Mouse (Mus musculus) ovary, postnatal 36 days (tissue): Measurements from ENCODE around the gene Unc93b1.
A peak's percentile ranks its signal among the peaks of the same experiment; 100 is the strongest.

ENCODE experiments used
- DNase-seq: peaks from one replicate; pipeline ENCODE4 v3.0.0; 2022; ENCODE audit warnings: low spot score, mixed read lengths

Gene Unc93b1

DNA sequence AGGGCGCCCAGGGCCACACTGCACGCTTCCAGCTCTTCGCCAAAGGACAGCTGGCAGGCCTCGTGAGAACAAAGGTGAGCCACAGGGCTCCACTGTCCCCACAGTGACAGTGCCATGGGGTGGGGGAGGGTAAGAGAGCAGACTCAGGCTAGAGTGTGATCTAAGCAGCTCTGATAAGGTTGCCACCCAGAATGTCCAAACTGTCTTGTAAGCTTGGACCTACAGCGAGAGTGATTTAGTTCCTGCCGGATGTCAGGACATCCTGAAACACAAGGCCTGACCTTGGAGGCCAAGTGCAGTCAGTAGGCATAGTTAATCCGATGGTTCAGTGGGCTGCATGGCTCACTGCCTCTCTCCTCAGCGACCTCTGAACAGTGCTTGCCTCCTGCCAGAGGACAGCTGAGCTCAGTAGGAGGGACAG lies 50.3 kb downstream of the Unc93b1 start:
- DNase-seq = peak; percentile 29

DNA sequence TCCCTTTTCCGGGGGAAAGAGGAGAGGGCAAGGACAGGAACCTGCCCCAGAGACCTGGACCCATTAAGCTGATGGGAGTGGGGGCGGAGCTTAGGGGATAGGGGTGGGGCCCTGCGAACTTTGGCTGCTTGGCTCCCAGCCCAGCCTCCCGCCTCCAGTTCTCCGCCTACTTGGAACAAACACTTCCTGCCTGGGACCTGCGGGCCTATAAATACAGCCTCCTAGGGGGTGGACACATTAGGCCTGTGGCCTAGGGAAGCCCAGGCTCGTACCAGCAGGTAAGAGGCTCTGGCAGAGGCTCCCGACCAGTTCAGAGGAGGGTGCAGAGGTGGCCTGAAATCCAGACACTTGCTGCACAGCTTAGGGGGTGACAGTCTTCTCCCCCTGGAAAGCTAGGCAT lies 51.3 kb downstream of the Unc93b1 start, which contains the start of gene Acy3:
Acy3 (plus strand) TSS at position 237 of the 400 bp plus-strand sequence.
- peak; percentile 84 for DNase-seq

DNA sequence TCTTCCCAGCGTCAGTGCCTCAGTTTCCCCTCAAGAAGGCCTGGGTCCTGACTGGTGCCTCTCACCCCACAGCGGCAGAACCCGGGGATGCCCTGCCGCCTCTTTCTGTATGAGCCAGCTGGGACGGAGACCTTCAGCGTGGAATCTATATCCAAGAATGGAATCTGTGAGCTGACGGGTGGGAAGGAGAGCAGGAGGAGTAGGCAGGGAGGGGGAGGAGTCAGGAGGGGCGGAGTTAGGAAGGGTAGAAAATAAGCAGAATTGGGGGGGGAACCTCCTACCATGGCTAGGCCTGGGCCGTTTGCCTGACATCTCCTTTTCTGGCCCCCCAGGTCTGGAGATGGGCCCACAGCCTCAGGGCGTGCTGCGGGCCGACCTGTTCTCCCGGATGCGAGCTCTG lies 53.1 kb downstream of the Unc93b1 start:
- no peak for DNase-seq

DNA sequence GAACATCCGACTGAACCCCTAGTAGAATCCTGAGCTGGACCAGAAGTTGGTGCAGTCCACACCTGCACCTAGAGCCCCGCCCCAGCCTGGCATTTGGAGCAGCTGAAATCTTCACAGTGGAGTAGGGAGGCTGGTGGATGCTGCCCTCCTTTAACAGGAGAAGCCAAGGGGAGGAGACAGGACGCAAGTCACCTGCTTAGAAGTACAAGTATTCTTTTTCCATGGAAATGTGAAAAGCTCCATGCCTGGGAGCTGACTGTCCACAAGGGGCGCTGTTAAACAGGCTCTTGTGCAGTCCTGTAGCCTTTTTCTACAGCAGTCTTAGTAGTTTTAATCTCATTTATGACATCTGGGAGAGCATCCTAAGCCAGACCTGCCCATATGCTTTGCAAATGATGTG lies 53.8 kb downstream of the Unc93b1 start:
- DNase-seq = no peak

DNA sequence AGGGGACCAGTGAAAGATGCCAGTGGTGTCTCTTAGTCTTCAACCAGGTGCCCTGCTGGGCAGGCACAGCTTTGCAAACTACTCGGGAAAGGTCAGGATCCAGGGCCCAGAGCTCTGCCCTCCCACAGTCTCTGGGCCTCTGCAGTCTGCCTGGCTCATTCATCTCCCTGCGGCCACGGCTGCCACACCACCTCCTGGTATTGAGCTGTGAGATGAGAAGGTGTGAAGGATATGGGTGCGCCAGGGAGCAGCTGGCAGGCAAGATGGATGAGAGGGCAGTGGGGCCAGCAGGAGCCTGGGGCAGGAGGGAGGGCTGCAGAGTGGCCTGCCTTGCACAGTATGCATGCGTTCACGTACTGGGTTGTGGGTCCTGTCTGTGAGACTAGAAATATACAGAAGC lies 55.8 kb downstream of the Unc93b1 start:
- no peak for DNase-seq

DNA sequence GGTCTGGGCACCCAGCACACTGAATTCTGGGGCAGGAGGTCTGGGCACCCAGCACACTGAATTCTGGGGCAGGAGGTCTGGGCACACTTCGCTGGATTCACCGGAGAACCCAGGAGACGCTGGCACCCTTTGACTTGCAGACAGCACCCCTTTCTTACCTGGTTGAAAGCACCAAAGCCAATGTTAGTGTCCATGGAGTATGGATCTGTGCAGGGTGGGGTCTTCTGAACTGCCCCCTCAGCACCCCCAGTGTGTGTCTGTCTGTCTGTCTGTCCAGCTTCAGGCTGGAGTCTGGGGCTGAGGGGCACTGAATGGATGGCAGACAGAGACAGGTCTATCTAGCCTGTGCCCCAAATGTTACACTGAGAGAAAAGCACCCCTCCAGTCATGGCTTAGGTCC lies 56.6 kb downstream of the Unc93b1 start:
- no peak for DNase-seq

DNA sequence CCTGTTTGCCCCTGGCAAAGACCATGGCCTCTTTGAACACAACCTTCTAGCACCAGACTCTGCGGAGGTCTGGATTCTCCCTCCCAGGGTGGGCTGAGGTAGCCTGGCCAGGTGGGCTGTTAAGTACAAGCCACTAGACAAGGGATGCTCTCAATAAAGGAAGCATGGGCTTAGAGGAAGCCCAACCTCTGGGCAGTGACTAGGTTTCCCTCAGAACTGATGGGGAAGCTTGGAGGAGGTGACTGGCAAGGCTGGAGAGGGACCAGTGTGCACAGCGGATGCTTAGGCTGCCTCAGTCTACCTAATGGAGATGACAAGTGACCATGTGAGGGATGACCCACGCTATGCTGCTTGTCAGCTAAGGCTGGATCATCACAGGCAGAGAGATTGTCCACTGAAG lies 57.0 kb downstream of the Unc93b1 start:
- no peak for DNase-seq

DNA sequence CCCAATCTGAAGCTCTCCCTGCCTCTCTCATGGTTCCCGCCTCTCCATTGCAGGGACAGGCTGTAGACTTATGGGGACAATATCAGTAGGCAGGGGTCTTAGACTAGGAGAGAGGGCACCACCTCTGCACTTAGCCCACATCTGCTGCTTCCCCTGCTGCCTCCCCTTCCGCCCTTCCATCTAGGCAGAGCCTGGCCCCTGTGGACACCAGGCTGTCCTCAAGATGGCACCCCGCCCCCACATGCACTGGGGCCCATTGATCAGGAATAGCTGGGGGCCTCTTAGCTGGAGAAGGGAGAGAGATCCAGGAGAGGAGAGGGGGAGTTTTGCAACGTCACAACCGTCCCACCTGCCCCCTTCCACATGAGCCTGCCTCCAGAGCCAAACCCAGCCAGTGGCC lies 57.4 kb downstream of the Unc93b1 start, which contains the start of gene Tbx10:
Tbx10 (plus strand) TSS at position 337 of the 400 bp plus-strand sequence.
- DNase-seq = no peak

DNA sequence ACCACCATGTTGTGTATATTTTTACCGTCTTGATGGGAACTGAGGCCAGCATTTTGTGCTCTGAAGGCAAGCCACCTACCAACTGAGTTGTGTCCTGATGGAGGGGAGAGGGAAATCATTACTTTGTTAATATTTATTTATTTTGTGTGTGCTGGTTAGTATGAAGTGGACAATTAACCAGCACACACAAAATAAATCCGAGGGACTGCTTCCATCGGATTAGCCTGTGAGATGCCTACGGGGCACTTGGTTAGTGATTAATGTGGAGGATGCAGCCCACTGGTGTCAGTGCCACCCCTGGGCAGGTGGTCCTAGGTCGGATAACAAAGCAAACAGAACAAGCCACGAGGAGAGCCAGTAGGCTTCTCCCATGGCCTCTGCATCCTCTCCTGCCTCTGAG lies 59.9 kb downstream of the Unc93b1 start:
- DNase-seq = no peak

DNA sequence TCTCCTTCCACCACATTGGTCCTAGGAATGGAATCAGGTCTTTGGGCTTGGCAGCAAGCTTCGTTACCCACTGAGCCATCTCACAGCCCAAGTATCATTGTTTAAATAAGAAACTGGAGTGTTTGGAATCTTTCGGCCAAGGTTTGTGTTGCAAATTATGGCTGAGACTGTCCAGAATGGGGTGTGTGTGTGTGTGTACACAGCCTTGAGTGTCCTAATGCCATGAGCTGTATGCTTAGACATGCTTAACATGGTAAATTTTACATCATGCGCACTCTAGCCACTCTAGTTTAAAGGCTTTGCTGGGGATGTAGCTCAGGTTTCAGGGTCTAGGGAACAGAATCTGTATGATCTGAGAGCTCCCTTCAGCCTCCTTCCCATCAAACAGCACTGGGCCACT lies 60.5 kb downstream of the Unc93b1 start:
- DNase-seq = no peak

DNA sequence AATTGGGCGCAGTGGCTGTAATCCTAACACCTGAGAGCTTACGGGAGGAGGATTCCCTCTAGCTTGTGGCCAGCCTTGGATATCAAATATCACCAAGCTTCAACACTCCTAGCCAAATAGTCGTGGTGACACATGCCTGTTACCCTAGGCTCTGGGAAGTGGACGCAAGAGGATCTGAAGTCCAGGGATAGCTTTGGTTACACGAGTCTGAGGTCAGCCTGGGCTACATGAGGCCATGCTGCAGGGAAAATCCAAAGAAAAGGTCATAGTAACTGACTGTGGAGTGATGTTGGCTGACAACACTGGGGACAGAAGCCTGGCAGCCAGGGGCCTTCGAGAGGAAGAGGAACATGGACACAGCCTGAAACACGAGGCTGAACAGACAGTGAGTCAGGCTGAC lies 61.1 kb downstream of the Unc93b1 start:
- no peak for DNase-seq

DNA sequence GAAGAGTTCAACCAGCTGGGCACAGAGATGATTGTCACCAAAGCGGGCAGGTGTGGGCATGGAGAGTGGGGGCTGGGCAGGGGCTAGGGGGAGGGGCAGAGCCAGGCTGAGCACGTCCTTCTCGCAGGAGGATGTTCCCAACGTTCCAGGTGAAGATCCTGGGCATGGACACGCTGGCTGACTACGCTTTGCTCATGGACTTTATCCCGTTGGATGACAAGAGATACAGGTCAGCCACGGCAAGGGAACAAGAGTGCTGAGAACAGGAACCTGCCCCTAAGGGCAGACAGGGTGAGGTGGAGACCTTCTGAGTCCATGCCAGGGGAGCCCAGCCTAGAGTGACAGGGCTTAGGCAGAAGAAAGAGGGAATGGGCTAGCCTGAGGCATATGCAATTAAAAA lies 61.8 kb downstream of the Unc93b1 start:
- no peak for DNase-seq

DNA sequence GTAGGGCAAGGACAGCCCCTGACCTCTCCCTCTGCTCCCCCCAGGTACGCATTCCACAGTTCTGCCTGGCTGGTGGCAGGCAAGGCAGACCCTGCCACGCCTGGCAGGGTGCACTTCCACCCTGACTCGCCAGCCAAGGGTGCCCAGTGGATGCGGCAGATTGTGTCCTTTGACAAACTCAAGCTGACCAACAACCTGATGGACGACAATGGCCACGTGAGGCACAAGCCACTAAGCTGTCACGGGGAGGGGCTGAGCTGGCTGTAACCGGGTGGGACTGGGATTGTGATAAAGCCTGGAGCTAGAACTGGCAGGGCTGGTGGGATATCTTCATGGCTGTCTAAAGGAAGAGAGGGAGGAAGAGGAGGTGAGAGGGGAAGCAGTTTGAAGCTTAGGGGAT lies 62.2 kb downstream of the Unc93b1 start:
- DNase-seq = no peak

DNA sequence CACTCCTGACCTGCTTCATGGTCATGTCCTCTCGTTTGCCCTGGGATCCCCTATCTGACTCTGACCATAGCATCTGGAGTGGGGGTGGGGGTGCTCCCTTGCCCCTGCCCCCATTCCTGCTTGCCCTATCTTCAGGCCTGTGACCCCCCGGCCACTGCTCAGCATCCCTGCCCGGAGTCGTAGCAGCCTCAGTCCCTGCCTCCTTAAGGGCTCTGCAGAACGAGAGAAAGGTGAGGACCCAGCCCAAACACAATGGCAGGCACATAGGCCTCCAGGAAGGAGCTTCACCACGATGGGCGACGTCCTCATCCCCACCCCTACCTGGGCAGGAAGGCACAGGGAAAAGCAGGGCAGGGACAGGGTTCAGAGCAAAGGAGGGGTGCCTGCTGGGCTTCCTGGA lies 63.3 kb downstream of the Unc93b1 start:
- no peak for DNase-seq
